Mouse (Mus musculus) embryonic fibroblast, embryonic 13.5 days (primary cell): ENCODE measurements at regions not wholly inside any gene's neighbourhood (a gene's known extent, or its start where the extent isn't known, plus 50 kb on each side); places are given as distances from the start of the nearest gene placed in this dataset.

Experiments used
- CTCF ChIP-seq: IDR thresholded peaks from 2 replicates; pipeline ENCODE4 v1.5.1; 2011; ENCODE audit warnings: mild to moderate bottlenecking, control low read depth, low read length, moderate library complexity, borderline replicate concordance; ENCODE audit not compliant: insufficient read depth
- POLR2A ChIP-seq: IDR thresholded peaks from 2 replicates; pipeline ENCODE4 v1.6.1; 2011; ENCODE audit warnings: low read depth, mild to moderate bottlenecking, control low read depth, low read length, moderate library complexity

DNA sequence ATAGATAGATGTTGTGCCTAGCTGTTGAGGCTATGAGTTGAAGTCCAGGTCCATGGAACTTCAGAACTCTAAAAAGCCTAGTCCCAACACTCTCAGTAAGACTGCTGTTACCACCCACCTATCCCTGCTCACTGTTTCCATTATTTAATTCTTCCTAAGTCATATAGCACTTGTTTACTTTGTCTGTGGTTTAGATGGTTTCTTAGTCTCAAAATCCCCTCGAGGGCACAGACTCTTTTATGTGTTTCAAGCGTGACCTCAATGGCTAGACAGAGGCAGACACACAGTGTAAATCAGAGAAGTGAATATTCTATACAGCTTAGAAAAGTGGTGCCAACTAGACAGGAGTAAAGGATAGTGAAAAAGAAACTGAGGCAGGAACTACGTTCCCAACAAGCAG is 117.0 kb upstream of the Slc44a1 start:
- TF ChIP-seq POLR2A = no peak
- no peak for TF ChIP-seq CTCF
